Mouse (Mus musculus) bone marrow macrophage, adult 2 months (primary cell): Measurements from ENCODE around the gene Olfr97.

Experiments used
- CTCF ChIP-seq: IDR thresholded peaks from 2 replicates; pipeline ENCODE4 v1.5.1; 2012; ENCODE audit warnings: low read depth, mild to moderate bottlenecking, low read length, moderate library complexity
- POLR2A ChIP-seq: IDR thresholded peaks from 2 replicates; pipeline ENCODE4 v1.6.1; 2012; ENCODE audit warnings: mild to moderate bottlenecking, low read depth, low read length, borderline replicate concordance

DNA sequence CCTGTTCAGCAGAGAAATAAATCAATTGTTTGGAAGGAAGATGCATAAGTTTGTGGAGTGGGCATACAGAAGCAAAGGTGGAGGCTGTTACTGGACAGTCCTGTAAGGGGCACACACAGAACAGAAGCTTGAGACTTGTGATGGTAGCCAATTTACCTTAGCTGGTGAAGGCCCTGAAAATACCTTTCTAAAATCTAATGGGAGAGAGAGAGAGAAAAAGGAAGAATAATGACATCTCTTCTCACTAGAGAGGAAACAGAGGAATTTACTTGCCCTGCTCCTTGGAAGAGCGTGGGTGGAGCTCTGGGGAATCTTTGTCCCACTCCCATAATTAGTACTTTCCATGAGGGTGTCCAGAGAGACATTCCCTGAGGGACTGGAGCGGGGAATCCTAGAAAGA lies 36.2 kb downstream of the Olfr97 start, which contains the start of gene Olfr94:
- no peak for TF ChIP-seq POLR2A
- TF ChIP-seq CTCF, result no peak
